Mouse (Mus musculus): Measurements from ENCODE around the gene Nos1ap.

DNA sequence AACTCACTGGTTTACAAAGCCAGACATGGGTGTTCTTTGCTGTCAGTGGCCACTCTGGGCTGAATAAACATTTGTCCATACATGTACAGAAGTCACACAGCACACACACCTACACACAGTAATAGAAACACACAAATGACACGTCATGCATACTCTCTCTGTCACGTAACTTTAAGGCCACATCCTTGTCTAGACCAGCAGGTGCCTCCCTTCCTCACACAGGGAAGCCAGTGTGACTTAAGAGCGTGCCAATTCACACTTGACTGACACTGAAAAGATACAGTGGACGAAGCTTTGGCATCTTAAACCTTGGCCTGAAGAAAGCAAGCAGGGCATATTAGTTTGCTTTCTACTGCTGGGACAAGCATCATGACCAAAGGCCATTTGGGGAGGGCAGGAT is 256.9 kb downstream of the Nos1ap start:
- TF ChIP-seq CTCF (IDR thresholded peaks at IDR 0.05; ENCODE audit: control insufficient read depth, insufficient read depth, insufficient read length) (no peak), MAX (IDR thresholded peaks at IDR 0.05) (no peak), USF1 (IDR thresholded peaks at IDR 0.05; ENCODE audit: low read depth) (no peak), MYOD1 (IDR thresholded peaks at IDR 0.05; ENCODE audit: control insufficient read depth, insufficient read length, low read depth) (no peak), CEBPB (IDR thresholded peaks at IDR 0.05; ENCODE audit: low read depth) (no peak)

Measured in C2C12 (cell line).